Mouse (Mus musculus): Measurements from ENCODE around the gene Tars.

Tars gene

GRCm38 (mm10) chr15:11361824-11362223 is 37.6 kb downstream of the Tars start:
- no peak for DNase-seq (ENCODE audit: low read depth)

GRCm38 (mm10) chr15:11360888-11361287 is 38.6 kb downstream of the Tars start:
- no peak for DNase-seq (ENCODE audit: low read depth)

GRCm38 (mm10) chr15:11357501-11357900 is 42.0 kb downstream of the Tars start:
- DNase-seq (ENCODE audit: low read depth): no peak

- DNase-seq (ENCODE audit: low read depth): no peak
These were observed 43.6 kb downstream of the Tars start for GRCm38 (mm10) chr15:11355865-11356264.

GRCm38 (mm10) chr15:11339467-11340180 is 59.8 kb downstream of the Tars start:
- DNase-seq (ENCODE audit: low read depth): no peak
